Mouse (Mus musculus) hematopoietic stem cell, adult 5-6 weeks (primary cell): ENCODE data around the gene Pdzk1ip1. TPM values are rescaled to one million over a fixed set of nuclear protein-coding genes. Genes with fewer than 3 reads are reported as not detected.

ENCODE experiments used
- total RNA-seq: library from RNA; stranded (forward); fragments of 172-1452, 232-1000 nt; gene quantifications from 2 replicates; pipeline ENCODE4 v1.2.3, GENCODE M21; 2017

Pdzk1ip1 gene
- total RNA-seq, 1 experiment from 2014 or later: 26.4 TPM

Other genes with a start within 250 kb of the Pdzk1ip1 start
- 2.8 and 2.9 TPM in 2 replicates for gene Foxd2, start 179.8 kb upstream of the Pdzk1ip1 start, total RNA-seq
- gene Foxe3, start 162.7 kb upstream of the Pdzk1ip1 start, total RNA-seq: not detected in 2 replicates
- gene Cmpk1, start 101.5 kb upstream of the Pdzk1ip1 start, total RNA-seq: 176 and 184 TPM in 2 replicates
- 11.6 and 12.1 TPM in 2 replicates for gene Stil, start 88.5 kb upstream of the Pdzk1ip1 start, total RNA-seq
- gene Tal1, start 32.3 kb upstream of the Pdzk1ip1 start, total RNA-seq: 33.4 and 38.4 TPM in 2 replicates
- gene Cyp4x1, start 45.6 kb downstream of the Pdzk1ip1 start, total RNA-seq: not detected in 2 replicates
- gene Cyp4a29, start 153.4 kb downstream of the Pdzk1ip1 start, total RNA-seq: not detected in 2 replicates
- gene Cyp4a12a, start 210.3 kb downstream of the Pdzk1ip1 start, total RNA-seq: not detected in 2 replicates